Mouse (Mus musculus): ENCODE measurements around the gene Podxl2.

The Podxl2 gene

DNA sequence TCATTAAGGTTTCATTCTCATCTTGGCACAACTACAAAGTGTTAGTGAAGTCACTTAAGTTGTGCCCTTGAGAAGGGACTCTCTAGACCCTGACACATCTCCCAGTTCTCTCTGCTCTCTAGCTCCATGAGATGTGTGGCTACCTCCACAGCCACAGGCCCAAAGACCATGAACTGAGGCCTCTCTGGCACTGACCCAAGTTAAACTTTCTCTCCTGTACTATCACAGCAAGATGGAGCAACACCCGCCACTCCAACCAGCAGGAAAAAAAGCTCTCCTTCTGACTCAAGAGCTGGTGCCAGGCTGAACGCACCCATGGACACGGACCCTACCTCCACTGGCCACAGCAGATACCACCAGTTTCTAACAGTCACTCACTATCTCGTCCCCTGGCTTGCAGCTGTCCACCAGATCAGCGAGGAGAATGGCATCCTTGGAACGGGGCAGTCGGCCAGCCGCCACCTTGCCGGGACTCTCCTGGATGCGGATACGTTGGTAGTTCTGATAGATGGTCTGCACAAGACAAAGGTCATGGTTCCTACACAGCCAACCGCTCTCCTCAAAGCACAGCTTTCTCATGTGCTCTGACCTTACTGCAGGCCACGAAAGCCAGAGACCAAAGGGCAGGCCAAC is 14.7 kb upstream of the Podxl2 start:
- DNase-seq (ENCODE audit: extremely low spot score, low spot score), result no peak

GRCm38 (mm10) chr6:88886417-88886967 is 11.6 kb upstream of the Podxl2 start:
- DNase-seq (ENCODE audit: extremely low spot score, low spot score), result no peak

- DNase-seq (ENCODE audit: extremely low spot score, low spot score), result no peak
These were observed 11.0 kb upstream of the Podxl2 start for GRCm38 (mm10) chr6:88885644-88886416.

GRCm38 (mm10) chr6:88884690-88885089 is 9.8 kb upstream of the Podxl2 start:
- no peak for DNase-seq (ENCODE audit: extremely low spot score, low spot score)

GRCm38 (mm10) chr6:88884195-88884594 is 9.4 kb upstream of the Podxl2 start:
- no peak for DNase-seq (ENCODE audit: extremely low spot score, low spot score)

GRCm38 (mm10) chr6:88881334-88881733 is 6.5 kb upstream of the Podxl2 start:
- DNase-seq (ENCODE audit: extremely low spot score, low spot score), result no peak

DNA sequence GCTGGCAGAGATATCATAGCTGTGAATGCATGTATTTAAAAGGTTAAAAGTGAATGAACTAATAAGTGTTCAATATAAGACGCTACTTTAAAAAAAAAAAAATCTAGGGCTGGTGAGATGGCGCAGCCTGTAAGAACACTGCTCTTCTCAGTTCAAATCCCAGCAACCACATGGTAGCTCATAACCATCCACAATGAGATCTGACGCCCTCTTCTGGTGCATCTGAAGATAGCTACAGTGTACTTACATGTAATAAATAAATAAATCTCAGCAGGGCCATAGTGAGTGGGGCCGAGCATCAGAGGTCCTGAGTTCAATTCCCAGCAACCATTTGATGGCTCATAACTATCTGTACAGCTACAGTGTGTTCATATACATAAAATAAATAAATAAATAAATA is 4.6 kb upstream of the Podxl2 start:
- DNase-seq (ENCODE audit: extremely low spot score, low spot score), result no peak

GRCm38 (mm10) chr6:88873965-88874867 is 628 bp downstream of the Podxl2 start:
- peak; percentile 51 for DNase-seq (ENCODE audit: extremely low spot score, low spot score)

DNA sequence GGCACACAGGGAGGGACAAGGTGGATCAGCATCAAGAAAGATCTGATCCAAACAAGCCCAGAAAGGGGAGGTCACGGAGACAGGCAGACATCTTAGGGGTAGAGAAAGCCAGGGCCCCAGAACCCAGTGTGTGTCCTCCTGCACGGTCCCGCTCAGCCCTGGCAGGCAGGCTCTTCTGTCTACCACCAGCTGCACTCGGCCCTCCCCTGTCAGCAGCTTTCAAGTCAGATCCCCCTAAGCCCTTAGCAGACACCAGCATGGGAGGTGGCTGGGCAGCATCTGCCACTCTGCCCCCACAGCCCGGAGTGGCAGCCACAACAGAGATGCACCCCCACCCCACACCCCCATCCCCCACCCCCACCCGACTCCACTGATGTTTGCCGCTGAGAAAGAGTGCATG is 2.0 kb downstream of the Podxl2 start:
- DNase-seq (ENCODE audit: extremely low spot score, low spot score), result no peak

DNA sequence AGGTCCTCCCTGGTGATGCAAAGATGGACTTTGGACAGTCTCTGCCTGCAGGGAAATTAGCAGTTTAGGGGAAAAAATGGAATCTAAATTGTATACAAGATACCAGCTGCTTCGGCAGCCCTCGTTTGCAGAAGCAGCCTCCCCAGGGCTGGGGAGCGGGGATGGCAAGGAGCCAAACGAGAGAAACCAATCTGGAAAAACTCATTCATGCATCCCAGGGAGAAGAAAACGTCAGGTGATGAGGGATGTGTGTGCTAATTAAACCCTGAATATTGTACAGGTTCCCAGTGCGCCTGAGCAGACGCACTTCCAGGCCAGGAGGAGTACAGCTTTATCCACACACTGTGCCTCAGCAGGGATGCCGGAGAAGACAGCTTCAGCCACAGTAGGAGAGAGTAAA is 3.3 kb downstream of the Podxl2 start:
- DNase-seq (ENCODE audit: extremely low spot score, low spot score), result no peak

DNA sequence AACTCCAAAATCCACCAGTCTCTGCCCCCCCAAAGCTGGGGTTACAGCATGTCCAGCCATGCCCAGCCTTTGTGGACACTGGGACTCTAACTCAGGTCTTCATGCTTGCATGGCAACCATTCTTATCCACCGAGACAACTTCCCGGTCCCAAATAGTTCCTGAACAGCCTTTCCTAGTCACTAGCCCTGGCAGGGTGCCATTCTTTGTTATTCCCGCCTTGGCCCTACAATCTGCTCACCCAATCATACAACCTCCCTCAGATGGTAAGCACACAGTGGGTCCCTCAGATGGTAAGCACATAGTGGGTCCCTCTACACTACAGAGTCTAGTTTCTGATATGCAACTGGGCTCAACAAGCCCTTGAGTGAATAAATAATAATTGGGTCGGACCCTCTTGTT is 4.2 kb downstream of the Podxl2 start:
- no peak for DNase-seq (ENCODE audit: extremely low spot score, low spot score)

DNA sequence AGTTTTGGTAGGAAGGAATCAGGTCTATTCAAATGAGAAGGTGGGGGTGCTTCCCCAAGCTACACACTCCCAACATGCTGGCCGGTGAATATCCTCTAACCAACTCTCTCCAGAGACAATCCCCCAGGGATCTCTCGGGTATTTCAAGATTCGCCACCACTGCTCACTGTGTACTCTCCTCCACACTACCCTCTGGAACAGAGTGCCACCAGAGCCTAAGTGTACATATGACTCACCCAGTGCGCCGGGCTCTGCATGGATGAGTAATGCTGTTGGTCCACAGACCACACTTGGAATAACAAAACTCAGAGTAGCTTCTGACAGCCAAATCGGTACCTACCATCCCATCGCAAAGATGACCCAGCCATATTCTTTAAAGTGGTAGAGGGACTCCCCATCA is 5.4 kb downstream of the Podxl2 start:
- no peak for DNase-seq (ENCODE audit: extremely low spot score, low spot score)

DNA sequence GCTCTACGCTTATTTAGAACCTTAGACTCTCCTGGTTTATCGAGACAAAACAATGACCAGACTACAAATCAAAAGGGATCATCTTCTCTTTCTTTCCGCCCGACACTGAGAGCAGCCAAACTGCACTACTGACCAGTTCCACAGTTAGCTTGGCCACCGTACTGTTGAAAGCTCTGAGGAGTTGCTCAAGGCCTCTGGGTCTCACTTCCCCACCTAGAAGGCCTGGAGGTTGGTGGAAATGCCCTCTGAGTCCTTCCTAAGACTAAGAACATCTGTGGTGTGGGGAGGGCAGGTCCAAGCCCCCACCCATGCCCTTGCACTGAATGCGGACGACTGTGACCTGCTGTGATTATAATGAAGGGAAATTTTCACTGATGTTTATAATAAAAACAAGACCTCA is 9.1 kb downstream of the Podxl2 start:
- DNase-seq (ENCODE audit: extremely low spot score, low spot score), result no peak

DNA sequence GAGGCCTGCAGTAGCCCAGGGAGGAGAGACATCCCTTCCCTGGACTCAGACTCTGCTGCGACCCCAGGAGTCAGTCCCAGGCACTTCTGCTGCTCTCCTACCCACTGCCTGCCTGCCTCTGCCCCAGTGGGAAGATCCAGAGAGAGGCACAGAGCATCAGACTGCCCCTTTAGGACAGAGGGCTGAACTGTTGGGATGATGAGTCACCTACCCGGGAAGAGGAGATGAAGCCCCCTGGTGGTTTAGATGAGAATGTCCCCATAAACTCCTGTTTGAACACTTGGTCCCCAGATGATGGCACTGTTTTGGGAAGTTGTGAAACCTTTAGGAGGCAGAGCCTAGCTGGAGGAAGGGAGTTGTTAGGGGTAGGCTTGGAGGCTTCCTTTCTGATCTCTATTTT is 13.9 kb downstream of the Podxl2 start:
- DNase-seq (ENCODE audit: extremely low spot score, low spot score), result no peak

DNA sequence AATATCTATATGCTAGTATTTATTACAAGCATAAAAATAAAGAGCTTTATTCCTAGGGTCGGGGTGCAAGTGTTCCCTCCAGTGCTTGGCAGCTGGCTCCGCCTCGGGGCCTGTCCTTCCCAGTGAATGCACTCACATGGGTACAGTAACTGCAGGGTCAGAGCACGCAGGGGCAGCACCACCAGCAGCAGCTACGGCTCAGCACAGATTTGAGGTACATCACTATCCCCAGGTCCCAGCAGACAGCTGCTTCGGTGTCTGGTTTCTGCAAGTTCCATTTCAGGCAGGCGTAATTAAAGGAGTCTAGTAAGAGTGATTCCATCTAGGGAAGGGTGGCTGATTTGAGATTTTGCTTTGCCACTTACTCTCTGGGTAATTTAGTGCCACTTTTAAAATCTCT is 16.5 kb downstream of the Podxl2 start:
- no peak for DNase-seq (ENCODE audit: extremely low spot score, low spot score)

- no peak for DNase-seq (ENCODE audit: extremely low spot score, low spot score)
These were observed 17.0 kb downstream of the Podxl2 start for GRCm38 (mm10) chr6:88857830-88858229.

DNA sequence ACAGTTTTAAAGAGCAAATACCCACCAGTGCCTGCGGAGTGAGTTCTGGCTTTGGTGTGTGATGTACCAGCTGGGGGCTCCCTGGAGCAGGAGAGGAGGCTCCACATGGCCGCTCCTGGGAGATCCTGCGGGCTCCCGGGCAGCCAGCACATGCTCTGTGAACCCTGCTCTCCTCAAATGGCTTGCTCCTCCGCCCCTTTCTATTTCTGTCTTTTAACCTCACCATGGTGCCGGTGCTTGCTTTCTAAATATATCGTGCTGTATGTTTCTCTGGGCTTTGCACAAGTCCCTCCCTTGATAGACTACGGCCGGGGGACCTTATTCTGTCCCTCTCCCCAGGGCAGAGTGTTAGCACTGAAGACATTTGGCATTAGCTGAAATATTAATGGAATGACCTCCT is 17.6 kb downstream of the Podxl2 start:
- DNase-seq (ENCODE audit: extremely low spot score, low spot score), result no peak

DNA sequence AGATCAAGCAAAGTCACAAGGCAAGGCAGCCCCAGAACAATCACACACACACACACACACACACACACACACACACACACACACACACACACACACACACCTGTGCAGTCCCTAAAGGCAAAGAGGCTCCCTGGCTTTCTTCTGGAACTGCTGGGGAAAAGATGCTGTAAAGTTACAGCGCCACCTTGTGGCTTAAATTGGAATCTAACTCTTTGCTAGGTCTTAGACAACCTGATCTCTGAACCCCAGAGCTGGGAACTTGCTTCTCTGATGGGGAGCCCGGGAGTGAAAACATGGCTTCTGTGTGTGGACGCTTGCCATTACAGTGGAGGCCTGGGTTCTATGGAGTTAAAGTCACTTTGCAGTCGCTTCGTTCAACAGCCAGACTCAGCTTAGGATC is 19.2 kb downstream of the Podxl2 start:
- DNase-seq (ENCODE audit: extremely low spot score, low spot score), result peak; percentile 65

DNA sequence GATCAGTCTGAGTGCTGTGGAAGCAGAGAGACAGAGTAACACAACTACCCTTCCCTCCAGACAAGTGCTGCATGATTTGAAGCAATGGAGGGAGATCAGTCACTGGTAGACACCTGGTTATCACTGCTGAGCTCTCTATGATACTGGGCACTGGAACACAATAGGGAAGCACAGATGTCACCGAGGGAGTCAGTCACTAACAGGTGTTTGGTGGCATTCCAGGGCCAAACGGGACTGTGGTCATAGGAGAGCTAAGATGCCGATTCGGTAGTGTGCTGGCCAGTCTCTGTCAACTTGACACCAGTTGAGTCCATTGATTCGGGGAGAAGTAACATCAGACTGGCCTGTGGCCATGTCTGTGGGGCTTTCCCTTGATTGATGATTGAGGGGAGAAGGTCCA is 20.3 kb downstream of the Podxl2 start:
- DNase-seq (ENCODE audit: extremely low spot score, low spot score), result no peak

GRCm38 (mm10) chr6:88850034-88850433 is 24.8 kb downstream of the Podxl2 start:
- no peak for DNase-seq (ENCODE audit: extremely low spot score, low spot score)

DNA sequence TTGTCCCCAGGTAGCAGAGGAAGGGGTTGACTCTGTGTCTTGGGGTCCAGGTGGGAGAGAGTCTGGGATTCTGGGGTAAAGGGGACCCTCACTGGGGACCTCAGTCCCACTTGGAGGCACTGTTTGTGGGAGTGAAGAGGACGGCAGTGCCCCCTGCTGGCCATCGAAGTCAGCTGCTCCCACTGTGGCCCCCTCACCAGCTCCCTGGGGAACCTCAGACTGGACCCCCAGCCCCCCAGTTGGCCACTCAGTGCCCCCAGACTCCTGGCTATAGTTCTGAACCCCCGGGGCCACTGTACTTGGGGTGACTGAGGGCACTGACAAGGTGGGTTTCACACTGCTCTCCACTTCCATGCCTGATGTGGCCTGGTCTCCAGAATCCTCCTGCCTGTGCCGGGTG is 25.6 kb downstream of the Podxl2 start:
- no peak for DNase-seq (ENCODE audit: extremely low spot score, low spot score)

- no peak for DNase-seq (ENCODE audit: extremely low spot score, low spot score)
These were observed 27.3 kb downstream of the Podxl2 start for GRCm38 (mm10) chr6:88847571-88847970.

Measured in neural tube, embryonic 10.5 days (tissue).